Mouse (Mus musculus) G1E (cell line): Measurements from ENCODE around the gene Tspan3.

Source experiments
- CTCF ChIP-seq: IDR thresholded peaks from 2 replicates; pipeline ENCODE4 v1.5.1; 2012; ENCODE audit warnings: low read depth, low read length, inconsistent platforms, mixed read lengths
- GATA1 ChIP-seq: IDR thresholded peaks from 2 replicates; pipeline ENCODE4 v1.6.1; 2012; ENCODE audit warnings: borderline replicate concordance, low read length, inconsistent platforms, mixed read lengths
- GATA2 ChIP-seq: IDR thresholded peaks from 2 replicates; pipeline ENCODE4 v1.6.1; 2012; ENCODE audit warnings: low read depth, low read length, inconsistent platforms, borderline replicate concordance
- POLR2AphosphoS5 ChIP-seq: IDR thresholded peaks from 2 replicates; pipeline ENCODE4 v1.6.1; 2012; ENCODE audit warnings: low read depth, low read length, inconsistent platforms; ENCODE audit not compliant: insufficient replicate concordance
- TAL1 ChIP-seq: conservative IDR thresholded peaks from 2 replicates; pipeline ENCODE4 v1.6.1; 2012; ENCODE audit warnings: low read depth, low read length, inconsistent platforms, mixed read lengths

DNA sequence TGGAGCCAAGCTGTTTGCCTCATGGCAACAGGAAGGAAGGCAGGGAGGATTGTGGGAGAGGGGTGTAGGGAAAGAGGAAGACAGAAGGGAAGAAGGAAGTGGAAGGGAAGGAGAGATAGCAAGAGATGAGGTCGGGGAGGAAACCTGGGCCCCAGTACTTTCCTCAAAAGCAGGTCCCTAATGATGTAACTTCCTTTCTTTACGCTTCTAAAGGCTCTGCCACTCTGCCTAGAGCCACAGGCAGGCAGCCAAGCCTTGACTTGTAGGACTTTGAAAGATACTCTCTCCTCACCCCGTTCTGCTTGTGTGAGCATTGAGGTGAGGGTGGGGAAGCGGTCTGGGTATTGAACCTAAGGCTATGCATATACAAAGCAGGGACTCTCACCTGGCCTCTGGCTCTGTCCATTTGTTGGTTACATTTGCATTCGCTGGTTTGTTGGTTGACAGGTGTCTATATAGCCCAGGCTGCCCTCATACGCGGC is 65.2 kb downstream of the Tspan3 start:
- TF ChIP-seq CTCF = no peak
- no peak for TF ChIP-seq POLR2AphosphoS5
- TF ChIP-seq GATA1 = no peak
- TF ChIP-seq TAL1 = no peak
- TF ChIP-seq GATA2 = no peak
